Mouse (Mus musculus): ENCODE measurements around the gene Gm20388. TPM values are rescaled to one million over a fixed set of nuclear protein-coding genes. Genes with fewer than 3 reads are reported as not detected.

Gene Gm20388
- polyA plus RNA-seq, 1 experiment from 2014 or later = 3.6 TPM

- H3K27me3 ChIP-seq (replicated peaks; ENCODE audit: low read depth, poor library complexity, severe bottlenecking) = peaks cover 37% of the 10 kb centered on the region
- DNase-seq (ENCODE audit: low spot score) = peak; percentile 75
- no peak overlapping the region for H3K27ac ChIP-seq (replicated peaks)
- H3K4me1 ChIP-seq = peaks cover 11% of the 10 kb centered on the region
- WGBS = 13% methylated on average over 7 of the region's 7 CpGs
- H3K9me3 ChIP-seq = no peaks in the 10 kb centered on the region
- H3K4me3 ChIP-seq = no peak overlapping the region
- H3K36me3 ChIP-seq (replicated peaks) = no peaks in the 10 kb centered on the region
These were observed 1825.6 kb downstream of the Gm20388 start for GRCm38 (mm10) chr8:121736236-121736635.

- H3K27me3 ChIP-seq (replicated peaks; ENCODE audit: low read depth, poor library complexity, severe bottlenecking) = 0 out of 2 replicates have a peak, but pooled peaks cover 2% of the 10 kb centered on the region
- no peaks in the 10 kb centered on the region for H3K4me1 ChIP-seq
- no peak overlapping the region for H3K4me3 ChIP-seq
- no peak overlapping the region for H3K27ac ChIP-seq (replicated peaks)
- WGBS = 92% methylated on average over 10 of the region's 10 CpGs
- no peaks in the 10 kb centered on the region for H3K36me3 ChIP-seq (replicated peaks)
- DNase-seq (ENCODE audit: low spot score) = no peak
- H3K9me3 ChIP-seq = no peaks in the 10 kb centered on the region
These were observed 1830.1 kb downstream of the Gm20388 start for GRCm38 (mm10) chr8:121740721-121741120.

- Histone ChIP-seq H3K9me3 (peaks cover 8% of the 10 kb centered on the region; the same call in 1 of the 2 replicates), H3K36me3 (replicated peaks) (no peaks in the 10 kb centered on the region), H3K27me3 (replicated peaks; ENCODE audit: low read depth, poor library complexity, severe bottlenecking) (peaks cover 29% of the 10 kb centered on the region), H3K4me3 (no peak overlapping the region), H3K27ac (replicated peaks) (no peak overlapping the region), H3K4me1 (no peaks in the 10 kb centered on the region)
- 81% methylated on average over 9 of the region's 9 CpGs for WGBS
- DNase-seq (ENCODE audit: low spot score) = no peak
These were observed 1838.9 kb downstream of the Gm20388 start for GRCm38 (mm10) chr8:121749501-121749900.

- no peaks in the 10 kb centered on the region for H3K4me1 ChIP-seq
- H3K27ac ChIP-seq (replicated peaks) = no peak overlapping the region
- peaks cover 8% of the 10 kb centered on the region; the same call in 1 of the 2 replicates for H3K9me3 ChIP-seq
- WGBS = 40% methylated on average over 3 of the region's 3 CpGs
- peaks cover 36% of the 10 kb centered on the region for H3K27me3 ChIP-seq (replicated peaks; ENCODE audit: low read depth, poor library complexity, severe bottlenecking)
- H3K4me3 ChIP-seq = no peak overlapping the region
- no peaks in the 10 kb centered on the region for H3K36me3 ChIP-seq (replicated peaks)
- DNase-seq (ENCODE audit: low spot score) = no peak
These were observed 1839.9 kb downstream of the Gm20388 start for GRCm38 (mm10) chr8:121750512-121750911.

GRCm38 (mm10) chr8:121751407-121751806 is 1840.8 kb downstream of the Gm20388 start:
- Histone ChIP-seq H3K36me3 (replicated peaks) (no peaks in the 10 kb centered on the region), H3K4me3 (no peak overlapping the region), H3K9me3 (peaks cover 8% of the 10 kb centered on the region; the same call in 1 of the 2 replicates), H3K27ac (replicated peaks) (no peak overlapping the region), H3K4me1 (no peaks in the 10 kb centered on the region), H3K27me3 (replicated peaks; ENCODE audit: low read depth, poor library complexity, severe bottlenecking) (peaks cover 36% of the 10 kb centered on the region)
- WGBS = 23% methylated on average over 3 of the region's 3 CpGs
- DNase-seq (ENCODE audit: low spot score) = peak; percentile 81

GRCm38 (mm10) chr8:121758470-121758869 is 1847.8 kb downstream of the Gm20388 start:
- 73% methylated on average over 12 of the region's 12 CpGs for WGBS
- Histone ChIP-seq H3K27me3 (replicated peaks; ENCODE audit: low read depth, poor library complexity, severe bottlenecking) (peaks cover 18% of the 10 kb centered on the region), H3K36me3 (replicated peaks) (no peaks in the 10 kb centered on the region), H3K27ac (replicated peaks) (no peak overlapping the region), H3K4me1 (no peaks in the 10 kb centered on the region), H3K4me3 (no peak overlapping the region), H3K9me3 (no peaks in the 10 kb centered on the region)
- DNase-seq (ENCODE audit: low spot score) = no peak

GRCm38 (mm10) chr8:121760484-121760883 is 1849.8 kb downstream of the Gm20388 start:
- 74% methylated on average over 7 of the region's 7 CpGs for WGBS
- Histone ChIP-seq H3K27ac (replicated peaks) (no peak overlapping the region), H3K4me1 (no peaks in the 10 kb centered on the region), H3K36me3 (replicated peaks) (no peaks in the 10 kb centered on the region), H3K4me3 (no peak overlapping the region), H3K27me3 (replicated peaks; ENCODE audit: low read depth, poor library complexity, severe bottlenecking) (no peaks in the 10 kb centered on the region), H3K9me3 (no peaks in the 10 kb centered on the region)
- DNase-seq (ENCODE audit: low spot score) = no peak

GRCm38 (mm10) chr8:121761480-121761879 is 1850.8 kb downstream of the Gm20388 start:
- WGBS = 32% methylated on average over 10 of the region's 10 CpGs
- Histone ChIP-seq H3K9me3 (no peaks in the 10 kb centered on the region), H3K36me3 (replicated peaks) (no peaks in the 10 kb centered on the region), H3K4me3 (no peak overlapping the region), H3K27ac (replicated peaks) (no peak overlapping the region), H3K27me3 (replicated peaks; ENCODE audit: low read depth, poor library complexity, severe bottlenecking) (no peaks in the 10 kb centered on the region), H3K4me1 (no peaks in the 10 kb centered on the region)
- DNase-seq (ENCODE audit: low spot score) = peak; percentile 81

- Histone ChIP-seq H3K9me3 (no peaks in the 10 kb centered on the region), H3K27me3 (replicated peaks; ENCODE audit: low read depth, poor library complexity, severe bottlenecking) (no peaks in the 10 kb centered on the region), H3K36me3 (replicated peaks) (no peaks in the 10 kb centered on the region), H3K4me1 (no peaks in the 10 kb centered on the region), H3K27ac (replicated peaks) (no peak overlapping the region), H3K4me3 (no peak overlapping the region)
- DNase-seq (ENCODE audit: low spot score) = no peak
- WGBS = 65% methylated on average over 7 of the region's 7 CpGs
These were observed 1852.5 kb downstream of the Gm20388 start for GRCm38 (mm10) chr8:121762999-121763699.

GRCm38 (mm10) chr8:121763700-121764013 is 1853.0 kb downstream of the Gm20388 start:
- DNase-seq (ENCODE audit: low spot score) = no peak
- no peaks in the 10 kb centered on the region for H3K36me3 ChIP-seq (replicated peaks)
- H3K27me3 ChIP-seq (replicated peaks; ENCODE audit: low read depth, poor library complexity, severe bottlenecking) = no peaks in the 10 kb centered on the region
- H3K4me1 ChIP-seq = no peaks in the 10 kb centered on the region
- no peak overlapping the region for H3K27ac ChIP-seq (replicated peaks)
- H3K4me3 ChIP-seq = no peak overlapping the region
- WGBS = 67% methylated on average over 9 of the region's 9 CpGs
- H3K9me3 ChIP-seq = no peaks in the 10 kb centered on the region

- Histone ChIP-seq H3K27me3 (replicated peaks; ENCODE audit: low read depth, poor library complexity, severe bottlenecking) (no peaks in the 10 kb centered on the region), H3K36me3 (replicated peaks) (no peaks in the 10 kb centered on the region), H3K4me3 (no peak overlapping the region), H3K27ac (replicated peaks) (no peak overlapping the region), H3K9me3 (no peaks in the 10 kb centered on the region), H3K4me1 (peaks cover 2% of the 10 kb centered on the region)
- 84% methylated on average over 7 of the region's 7 CpGs for WGBS
- no peak for DNase-seq (ENCODE audit: low spot score)
These were observed 1855.0 kb downstream of the Gm20388 start for GRCm38 (mm10) chr8:121765594-121766138.

GRCm38 (mm10) chr8:121769095-121769494 is 1858.5 kb downstream of the Gm20388 start:
- Histone ChIP-seq H3K36me3 (replicated peaks) (no peaks in the 10 kb centered on the region), H3K9me3 (no peaks in the 10 kb centered on the region), H3K4me1 (peaks cover 16% of the 10 kb centered on the region), H3K27me3 (replicated peaks; ENCODE audit: low read depth, poor library complexity, severe bottlenecking) (no peaks in the 10 kb centered on the region), H3K4me3 (no peak overlapping the region), H3K27ac (replicated peaks) (no peak overlapping the region)
- WGBS = 64% methylated on average over 3 of the region's 3 CpGs
- DNase-seq (ENCODE audit: low spot score) = no peak

- WGBS = 96% methylated on average over 2 of the region's 2 CpGs
- H3K27ac ChIP-seq (replicated peaks) = no peak overlapping the region
- DNase-seq (ENCODE audit: low spot score) = no peak
These were observed 1859.0 kb downstream of the Gm20388 start for GRCm38 (mm10) chr8:121769621-121770020.

More at GRCm38 (mm10) chr8:121769621-121770020, 1859.0 kb downstream of the Gm20388 start:
- Histone ChIP-seq H3K36me3 (replicated peaks) (no peaks in the 10 kb centered on the region), H3K4me3 (no peak overlapping the region), H3K4me1 (peaks cover 16% of the 10 kb centered on the region), H3K27me3 (replicated peaks; ENCODE audit: low read depth, poor library complexity, severe bottlenecking) (no peaks in the 10 kb centered on the region), H3K9me3 (no peaks in the 10 kb centered on the region)

Measured in embryonic facial prominence, embryonic 10.5 days (tissue).